Mouse (Mus musculus): Measurements from ENCODE around the gene Ccdc134. TPM values are rescaled to one million over a fixed set of nuclear protein-coding genes. Genes with fewer than 3 reads are reported as not detected.

Gene Ccdc134
- polyA plus RNA-seq, 1 experiment = 18.4 TPM

Other genes starting within 250 kb of the Ccdc134 start
- 8.6 and 10.1 TPM in 2 replicates for gene Polr3h, start 201.7 kb upstream of the Ccdc134 start, polyA plus RNA-seq (2012; rRNA removed)
- 2.0 and 2.8 TPM in 2 replicates for gene Csdc2, start 191.2 kb upstream of the Ccdc134 start, polyA plus RNA-seq (2012; rRNA removed)
- gene Pmm1, start 167.0 kb upstream of the Ccdc134 start, polyA plus RNA-seq (2012; rRNA removed) = 14.3 and 16.1 TPM in 2 replicates
- gene 1700029P11Rik, start 147.4 kb upstream of the Ccdc134 start, polyA plus RNA-seq (2012; rRNA removed) = not detected in 2 replicates
- gene Xrcc6, start 140.1 kb upstream of the Ccdc134 start, polyA plus RNA-seq (2012; rRNA removed) = 16.8 and 18.9 TPM in 2 replicates
- 24.4 and 29.8 TPM in 2 replicates for gene Desi1, start 94.1 kb upstream of the Ccdc134 start, polyA plus RNA-seq (2012; rRNA removed)
- gene Snu13, start 80.3 kb upstream of the Ccdc134 start, polyA plus RNA-seq (2012; rRNA removed) = 57.3 and 58.4 TPM in 2 replicates
- not detected in 2 replicates for gene 4930407I10Rik, start 68.8 kb upstream of the Ccdc134 start, polyA plus RNA-seq (2012; rRNA removed)
- gene Mei1, start 57.9 kb upstream of the Ccdc134 start, polyA plus RNA-seq (2012; rRNA removed) = 0.07 and 0.09 TPM in 2 replicates
- gene Srebf2, start 19.3 kb downstream of the Ccdc134 start, polyA plus RNA-seq (2012; rRNA removed) = 113 and 136 TPM in 2 replicates
- 1.0 and 1.7 TPM in 2 replicates for gene Shisa8, start 84.9 kb downstream of the Ccdc134 start, polyA plus RNA-seq (2012; rRNA removed)
- 10.2 and 12.1 TPM in 2 replicates for gene Tnfrsf13c, start 96.4 kb downstream of the Ccdc134 start, polyA plus RNA-seq (2012; rRNA removed)
- gene Cenpm, start 116.8 kb downstream of the Ccdc134 start, polyA plus RNA-seq (2012; rRNA removed) = 17.1 and 21.4 TPM in 2 replicates
- 0.21 and 0.22 TPM in 2 replicates for gene 1500009C09Rik, start 124.5 kb downstream of the Ccdc134 start, polyA plus RNA-seq (2012; rRNA removed)
- gene Sept3, start 147.0 kb downstream of the Ccdc134 start, polyA plus RNA-seq (2012; rRNA removed) = 0.38 and 0.55 TPM in 2 replicates
- gene Wbp2nl, start 171.0 kb downstream of the Ccdc134 start, polyA plus RNA-seq (2012; rRNA removed) = 0.11 TPM in 1 of 2 replicates, not detected in the other
- gene Naga, start 211.0 kb downstream of the Ccdc134 start, polyA plus RNA-seq (2012; rRNA removed) = 137 and 148 TPM in 2 replicates
- gene Pheta2, start 211.0 kb downstream of the Ccdc134 start, polyA plus RNA-seq (2012; rRNA removed) = 0.52 and 0.78 TPM in 2 replicates
- gene Smdt1, start 211.0 kb downstream of the Ccdc134 start, polyA plus RNA-seq (2012; rRNA removed) = 372 and 378 TPM in 2 replicates
- gene Ndufa6, start 226.4 kb downstream of the Ccdc134 start, polyA plus RNA-seq (2012; rRNA removed) = 282 and 435 TPM in 2 replicates